Mouse (Mus musculus) liver, adult 2 months (tissue): Measurements from ENCODE around the gene Gpr156.

Experiments
- CTCF ChIP-seq: fragments of 200-500 bp; IDR thresholded peaks from 2 replicates; pipeline ENCODE4 v1.5.1; 2011; ENCODE audit warnings: low read depth, low read length, control low read depth
- POLR2A ChIP-seq: fragments of 200-500 bp; IDR thresholded peaks from 2 replicates; pipeline ENCODE4 v1.6.1; 2011; ENCODE audit warnings: low read length, control low read depth; ENCODE audit not compliant: insufficient read depth; ENCODE audit errors: extremely low read depth

- TF ChIP-seq CTCF: no peak
- no peak for TF ChIP-seq POLR2A
Observed at GRCm38 (mm10) chr16:37871112-37871715, 45.1 kb upstream of the Gpr156 start.
